Mouse (Mus musculus) layer of hippocampus, adult 8-10 months (tissue): ENCODE measurements around the gene Olfr1532-ps1. TPM values are rescaled to one million over a fixed set of nuclear protein-coding genes. Genes with fewer than 3 reads are reported as not detected.
"Not testable (repeated sequence)": the region's sequence is repeated elsewhere in the genome, so short reads cannot be mapped to it uniquely, and the experiment has no call there.

Experiments
- DNase-seq, 2 experiments: peaks; one replicate each; pipeline ENCODE4 v3.0.0; 2022; ENCODE audit warnings: low spot score in 2 of 2
- total RNA-seq, 4 experiments: library from RNA; stranded (reverse); gene quantifications; 2 replicates each; pipeline ENCODE4 v1.2.4; 2022

Gene Olfr1532-ps1
- total RNA-seq = not detected

DNA sequence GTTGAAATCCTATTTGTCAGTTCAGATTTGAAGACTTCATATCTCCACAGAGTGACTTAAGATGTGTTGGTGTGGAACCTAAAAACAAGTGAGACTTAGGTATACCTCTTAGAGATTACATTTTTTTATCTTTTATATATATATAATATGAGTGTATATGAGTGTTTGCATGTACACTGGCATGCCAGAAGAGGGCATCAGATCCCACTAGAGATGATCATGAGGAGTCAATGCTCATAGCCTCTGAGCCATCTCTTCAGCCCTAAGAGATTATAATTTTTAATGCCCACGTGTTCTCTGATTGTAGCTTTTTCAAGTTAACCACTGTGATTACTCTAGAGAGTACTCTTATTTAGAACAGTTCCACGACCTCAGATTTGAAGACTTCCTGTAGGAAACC, at the start of gene Olfr1532-ps1:
Olfr1532-ps1 (plus strand) TSS at position 326 of the 400 bp plus-strand sequence.
- DNase-seq = no peak

DNA sequence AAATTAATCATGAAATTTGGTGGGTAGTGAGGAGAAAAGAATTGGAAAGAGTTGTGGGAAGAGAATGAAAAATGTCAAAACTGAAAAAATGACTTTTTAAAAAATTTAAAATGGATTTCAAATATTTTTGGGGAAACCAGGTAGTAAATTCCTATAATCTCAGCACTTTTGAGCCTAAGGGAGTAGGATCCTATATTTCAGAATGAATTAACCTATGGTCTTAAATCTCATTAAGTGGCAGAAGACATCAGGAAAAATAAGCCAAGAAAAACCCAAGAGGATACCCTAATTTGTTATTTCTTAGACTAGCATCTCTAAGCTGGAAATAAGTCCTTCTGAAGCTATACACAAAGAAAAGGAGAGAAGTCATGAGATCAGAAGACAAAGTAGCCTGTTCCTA, 44.9 kb upstream of the Olfr1532-ps1 start, which contains the start of gene Olfr704:
Olfr704 (plus strand) TSS at position 301 of the 400 bp plus-strand sequence.
- DNase-seq = no peak

DNA sequence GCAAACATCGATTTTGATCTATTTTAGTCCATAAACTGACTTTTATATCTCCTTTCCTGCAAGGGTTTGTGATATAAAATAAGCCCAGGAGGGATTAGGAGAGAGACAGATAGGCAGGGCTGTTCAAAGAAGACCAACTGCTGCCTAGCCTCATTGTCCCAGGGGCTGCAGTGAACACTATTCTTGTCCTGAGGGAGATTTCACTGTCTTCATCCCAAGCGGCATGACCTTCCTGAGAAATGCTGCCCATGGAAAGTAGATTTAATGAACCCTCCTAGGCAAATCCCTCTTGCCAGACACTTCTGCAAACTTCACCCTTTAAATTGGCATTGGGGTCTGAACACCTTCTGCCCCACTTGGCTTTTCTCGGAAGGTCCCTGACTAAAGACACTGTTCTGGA, 31.0 kb upstream of the Olfr1532-ps1 start, which contains the start of gene Olfr705:
Olfr705 (minus strand) TSS at position 101 of the 400 bp plus-strand sequence.
- no peak for DNase-seq

DNA sequence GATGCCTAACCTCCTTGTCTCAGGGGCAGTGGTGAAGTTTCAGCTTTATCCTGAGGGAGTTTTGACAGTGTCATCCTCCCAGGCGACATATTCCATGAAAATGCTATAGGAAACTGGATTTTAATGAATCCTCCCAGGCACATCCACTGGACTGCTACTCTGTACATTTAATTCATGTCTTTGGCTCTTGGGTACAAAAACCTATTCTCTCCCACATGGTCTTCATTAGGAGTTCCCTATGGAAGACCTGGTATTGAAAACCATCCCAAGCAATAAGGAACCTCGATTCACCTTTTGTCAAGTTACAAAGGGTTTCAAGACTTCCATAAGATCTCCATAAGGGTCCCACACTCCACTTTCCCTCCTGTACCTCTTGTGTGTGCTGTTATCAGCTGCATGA, 19.7 kb upstream of the Olfr1532-ps1 start, which contains the start of gene Olfr706:
Olfr706 (minus strand) TSS at position 101 of the 400 bp plus-strand sequence.
- no peak for DNase-seq

DNA sequence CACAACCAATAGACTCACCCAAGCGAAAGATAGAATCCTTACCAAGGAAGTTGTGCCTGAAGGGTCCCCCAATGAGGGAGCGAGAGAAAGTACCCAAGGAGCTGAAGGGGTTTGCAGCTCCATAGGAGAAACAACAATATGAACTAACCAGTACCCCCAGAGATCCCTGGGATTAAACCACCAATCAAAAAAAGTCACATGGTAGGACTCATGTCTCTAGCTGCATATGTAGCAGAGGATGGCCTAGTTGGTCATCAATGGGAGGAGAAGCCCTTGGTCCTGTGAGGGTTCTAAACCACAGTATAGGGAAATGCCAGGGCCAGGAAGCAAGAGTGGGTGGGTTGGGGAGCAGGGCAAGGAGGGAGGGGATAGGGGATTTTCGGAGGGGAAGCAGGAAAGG, 6.7 kb upstream of the Olfr1532-ps1 start, which contains the start of gene Olfr707:
Olfr707 (minus strand) TSS at position 101 of the 400 bp plus-strand sequence.
- DNase-seq = not testable (repeated sequence)

DNA sequence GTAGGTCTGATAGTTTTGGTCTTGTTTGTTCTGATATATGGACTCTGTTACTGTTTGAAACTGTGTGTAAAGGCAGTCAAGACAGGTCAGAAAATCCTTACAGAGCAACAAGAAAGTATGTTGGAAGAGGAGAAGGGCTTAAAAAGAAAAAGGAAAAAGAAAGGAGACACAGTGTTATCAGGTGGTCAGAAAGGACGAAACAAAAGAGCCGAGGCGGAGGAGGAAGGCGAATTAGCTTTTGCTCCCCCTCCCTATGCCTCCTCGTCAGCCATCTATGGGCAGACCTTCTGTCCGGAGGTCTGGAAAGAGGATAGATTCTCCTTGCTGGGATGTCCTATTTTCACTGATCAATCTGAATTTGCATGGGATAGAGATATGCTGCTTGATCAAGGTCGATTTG, 13.2 kb downstream of the Olfr1532-ps1 start:
- DNase-seq = not testable (repeated sequence)

DNA sequence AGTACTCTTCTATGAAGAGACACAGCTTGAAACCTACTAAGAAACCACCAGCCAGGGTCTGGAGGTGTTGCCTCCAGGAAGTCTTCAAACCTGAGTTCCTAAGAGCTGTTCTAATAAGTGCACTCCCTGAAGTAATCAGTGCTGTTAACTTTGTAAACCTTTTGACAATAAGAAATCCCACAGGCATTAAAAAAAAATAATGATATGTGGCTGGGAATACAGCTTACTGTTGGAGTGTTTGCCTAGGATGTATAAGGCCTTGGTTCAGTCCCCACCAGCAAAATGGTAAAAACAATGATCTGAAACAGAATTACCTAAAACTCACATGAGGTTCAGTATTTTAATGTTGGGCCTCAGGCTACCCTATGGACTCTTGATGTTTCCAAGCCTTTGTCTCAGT, 24.3 kb downstream of the Olfr1532-ps1 start, which contains the start of gene Olfr709-ps1:
Olfr709-ps1 (minus strand) TSS at position 101 of the 400 bp plus-strand sequence.
- no peak for DNase-seq

DNA sequence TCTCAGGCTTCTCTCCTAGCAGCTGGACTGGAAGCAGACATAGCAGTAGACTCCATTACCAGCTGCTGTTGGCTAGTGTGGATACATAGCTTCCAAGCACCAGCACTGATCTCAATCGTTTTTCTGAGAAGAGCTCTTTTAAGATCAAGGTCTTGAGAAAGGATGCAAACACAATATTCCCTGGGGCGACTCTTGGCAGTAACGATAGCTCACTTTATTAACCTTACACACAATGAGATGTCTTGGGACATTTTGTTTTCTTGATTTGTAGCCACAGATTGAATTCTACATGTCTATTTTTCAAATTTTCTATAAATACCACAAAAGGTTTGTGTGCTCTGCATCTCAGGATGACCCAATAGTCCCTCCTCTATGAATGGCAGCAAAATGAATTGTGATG, 40.4 kb downstream of the Olfr1532-ps1 start, which contains the start of gene Olfr710:
Olfr710 (minus strand) TSS at position 101 of the 400 bp plus-strand sequence.
- DNase-seq = no peak

DNA sequence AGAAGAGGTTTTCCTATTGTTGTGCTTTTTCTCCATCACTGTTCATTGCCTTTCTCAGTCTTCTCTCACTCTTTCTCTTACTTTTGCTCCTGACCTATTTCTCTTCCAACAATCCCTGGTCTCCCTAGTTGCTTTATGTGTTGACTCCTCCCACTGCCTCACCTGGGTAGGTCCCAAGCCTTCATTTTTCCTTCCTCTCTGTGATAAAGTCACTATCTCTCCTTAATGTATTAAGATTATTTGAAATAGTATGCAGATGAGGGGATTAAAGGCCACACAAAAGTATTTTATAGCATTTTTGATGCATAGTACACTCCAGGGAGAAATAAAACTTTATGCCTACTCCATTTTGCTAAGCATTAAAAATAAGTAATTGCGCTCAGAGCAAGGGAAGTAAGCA, 56.0 kb downstream of the Olfr1532-ps1 start, which contains the start of gene Olfr6:
Olfr6 (minus strand) TSS at position 101 of the 400 bp plus-strand sequence.
- DNase-seq = no peak

Other genes starting within 250 kb of the Olfr1532-ps1 start
- not detected for gene Olfr693, start 227.4 kb upstream of the Olfr1532-ps1 start, total RNA-seq
- gene Olfr694, start 216.2 kb upstream of the Olfr1532-ps1 start, total RNA-seq = not detected
- gene Olfr695, start 191.6 kb upstream of the Olfr1532-ps1 start, total RNA-seq = not detected
- not detected for gene Olfr697, start 165.6 kb upstream of the Olfr1532-ps1 start, total RNA-seq
- gene Olfr698, start 152.6 kb upstream of the Olfr1532-ps1 start, total RNA-seq = not detected
- not detected for gene Olfr699, start 114.8 kb upstream of the Olfr1532-ps1 start, total RNA-seq
- gene Olfr700, start 99.2 kb upstream of the Olfr1532-ps1 start, total RNA-seq = not detected
- not detected for gene Olfr701, start 93.9 kb upstream of the Olfr1532-ps1 start, total RNA-seq
- not detected for gene Olfr702, start 74.1 kb upstream of the Olfr1532-ps1 start, total RNA-seq
- gene Olfr703, start 64.6 kb upstream of the Olfr1532-ps1 start, total RNA-seq = not detected
- gene Olfr704, start 44.8 kb upstream of the Olfr1532-ps1 start, total RNA-seq = not detected
- not detected for gene Olfr705, start 31.1 kb upstream of the Olfr1532-ps1 start, total RNA-seq
- not detected for gene Olfr706, start 19.8 kb upstream of the Olfr1532-ps1 start, total RNA-seq
- gene Olfr707, start 6.8 kb upstream of the Olfr1532-ps1 start, total RNA-seq = not detected
- gene Olfr709-ps1, start 24.2 kb downstream of the Olfr1532-ps1 start, total RNA-seq = not detected
- not detected for gene Olfr710, start 40.3 kb downstream of the Olfr1532-ps1 start, total RNA-seq
- gene Olfr6, start 55.9 kb downstream of the Olfr1532-ps1 start, total RNA-seq = under 1 TPM in 1 of 4 experiments, not detected in 3; 0.12 TPM
- gene Olfr711, start 67.5 kb downstream of the Olfr1532-ps1 start, total RNA-seq = not detected
- not detected for gene Olfr2, start 98.1 kb downstream of the Olfr1532-ps1 start, total RNA-seq
- gene Olfr713, start 123.2 kb downstream of the Olfr1532-ps1 start, total RNA-seq = not detected
- not detected for gene Olfr714, start 163.0 kb downstream of the Olfr1532-ps1 start, total RNA-seq
- not detected for gene Olfr17, start 185.2 kb downstream of the Olfr1532-ps1 start, total RNA-seq
- gene Olfr715b, start 202.4 kb downstream of the Olfr1532-ps1 start, total RNA-seq = not detected
- not detected for gene Olfr715, start 223.1 kb downstream of the Olfr1532-ps1 start, total RNA-seq
- not detected for gene Olfr716, start 230.3 kb downstream of the Olfr1532-ps1 start, total RNA-seq